Mouse (Mus musculus): ENCODE results near the gene Erf. TPM values are rescaled to one million over a fixed set of nuclear protein-coding genes. Genes with fewer than 3 reads are reported as not detected.

Erf gene
- polyA plus RNA-seq, 1 experiment, result 61.8 TPM

DNA sequence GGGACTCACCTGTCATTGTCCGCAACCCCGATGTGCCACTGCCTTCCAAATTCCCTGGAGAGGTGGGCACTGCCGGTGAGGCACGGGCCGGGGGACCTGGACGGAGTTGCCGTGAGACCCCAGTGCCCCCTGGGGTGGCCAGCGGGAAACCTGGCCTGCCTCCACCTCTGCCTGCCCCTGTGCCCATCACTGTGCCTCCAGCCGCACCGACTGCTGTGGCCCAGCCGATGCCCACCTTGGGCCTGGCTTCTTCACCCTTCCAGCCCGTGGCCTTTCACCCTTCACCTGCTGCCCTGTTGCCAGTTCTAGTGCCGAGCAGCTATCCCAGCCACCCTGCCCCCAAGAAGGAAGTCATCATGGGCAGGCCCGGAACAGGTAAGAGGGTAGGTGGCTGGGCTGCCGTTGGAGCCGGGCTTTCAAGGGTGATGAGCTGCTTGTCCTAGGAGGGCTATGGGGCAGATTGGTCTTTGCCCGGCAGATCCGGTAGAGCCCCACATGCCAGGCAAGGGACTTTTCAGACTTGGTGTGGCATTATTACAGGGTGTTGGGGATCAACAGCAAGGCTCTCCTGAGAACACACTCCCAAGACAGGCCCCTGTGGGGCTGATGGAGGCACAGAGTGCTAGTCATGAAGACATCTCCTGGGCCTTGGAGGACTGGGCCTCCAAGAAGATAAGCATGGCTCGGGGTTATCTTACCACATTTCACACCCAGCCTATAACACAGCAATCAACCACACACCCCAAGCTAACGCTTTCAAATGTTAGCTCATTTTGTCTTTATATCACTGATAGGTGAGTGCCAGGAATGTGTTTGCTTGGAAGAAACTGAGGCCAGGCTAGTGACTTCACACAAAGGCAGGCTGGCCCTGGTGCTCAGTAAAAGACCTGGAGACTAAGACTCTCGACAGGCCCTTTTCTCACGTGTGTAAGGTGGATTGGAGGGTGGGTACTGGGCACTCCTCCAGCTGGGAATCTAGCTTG, 23.0 kb upstream of the Erf start:
- H3K9ac ChIP-seq (ENCODE audit: low read depth, poor library complexity, severe bottlenecking), result peak overlapping the region; percentile 6; the same call in 1 of the 2 replicates
- peak overlapping the region; percentile 11 for H3K4me3 ChIP-seq (ENCODE audit: low read depth, low read length)
- H3K27ac ChIP-seq (ENCODE audit: insufficient read depth, low read length), result no peak overlapping the region
- H3K4me1 ChIP-seq (ENCODE audit: control insufficient read depth, insufficient read depth, low read length), result peaks cover 11% of the 10 kb centered on the region
- H3K9me3 ChIP-seq (replicated peaks; ENCODE audit: control insufficient read depth, insufficient read depth, low read length, poor library complexity, severe bottlenecking), result no peaks in the 10 kb centered on the region
- H3K36me3 ChIP-seq (ENCODE audit: control insufficient read depth, insufficient read depth, low read length, poor library complexity, severe bottlenecking), result no peaks in the 10 kb centered on the region
- TF ChIP-seq CTCF (IDR thresholded peaks at IDR 0.05; ENCODE audit: low read depth, low read length) (no peak), EP300 (IDR thresholded peaks at IDR 0.05; ENCODE audit: insufficient read depth, low read depth, low read length) (no peak), POLR2A (IDR thresholded peaks at IDR 0.05; ENCODE audit: insufficient read depth, low read length) (no peak)
- no peaks in the 10 kb centered on the region for H3K27me3 ChIP-seq (ENCODE audit: control insufficient read depth, insufficient read depth, low read length, poor library complexity, severe bottlenecking)

DNA sequence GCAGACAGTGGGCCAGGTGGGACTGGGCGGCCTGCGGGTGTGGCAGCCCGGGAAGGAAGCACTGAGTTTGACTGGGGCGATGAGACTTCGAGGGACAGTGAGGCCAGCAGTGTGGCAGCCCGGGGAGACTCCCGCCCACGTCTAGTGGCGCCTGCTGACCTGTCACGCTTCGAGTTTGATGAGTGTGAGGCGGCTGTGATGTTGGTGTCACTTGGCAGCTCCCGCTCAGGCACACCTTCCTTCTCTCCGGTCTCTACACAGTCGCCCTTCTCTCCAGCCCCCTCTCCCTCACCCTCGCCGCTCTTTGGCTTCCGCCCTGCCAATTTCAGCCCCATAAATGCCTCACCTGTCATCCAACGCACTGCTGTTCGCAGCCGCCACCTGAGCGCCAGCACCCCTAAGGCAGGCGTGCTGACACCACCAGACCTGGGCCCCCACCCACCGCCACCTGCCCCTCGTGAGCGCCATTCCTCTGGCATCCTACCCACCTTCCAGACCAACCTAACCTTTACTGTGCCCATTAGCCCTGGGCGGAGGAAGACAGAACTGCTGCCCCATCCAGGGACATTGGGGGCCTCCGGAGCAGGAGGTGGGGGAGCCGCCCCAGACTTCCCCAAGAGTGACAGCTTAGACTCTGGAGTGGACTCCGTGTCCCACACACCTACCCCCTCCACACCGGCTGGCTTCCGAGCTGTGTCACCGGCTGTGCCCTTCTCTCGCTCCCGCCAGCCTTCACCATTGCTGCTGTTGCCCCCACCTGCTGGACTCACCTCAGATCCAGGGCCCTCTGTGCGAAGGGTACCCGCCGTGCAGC, 22.1 kb upstream of the Erf start:
- Histone ChIP-seq H3K4me1 (ENCODE audit: control insufficient read depth, insufficient read depth, low read length) (peaks cover 10% of the 10 kb centered on the region), H3K27me3 (ENCODE audit: control insufficient read depth, insufficient read depth, low read length, poor library complexity, severe bottlenecking) (no peaks in the 10 kb centered on the region), H3K9me3 (replicated peaks; ENCODE audit: control insufficient read depth, insufficient read depth, low read length, poor library complexity, severe bottlenecking) (no peaks in the 10 kb centered on the region), H3K27ac (ENCODE audit: insufficient read depth, low read length) (no peak overlapping the region), H3K4me3 (ENCODE audit: low read depth, low read length) (peak overlapping the region; percentile 11), H3K9ac (ENCODE audit: low read depth, poor library complexity, severe bottlenecking) (peak overlapping the region; percentile 14; the same call in 1 of the 2 replicates), H3K36me3 (ENCODE audit: control insufficient read depth, insufficient read depth, low read length, poor library complexity, severe bottlenecking) (no peaks in the 10 kb centered on the region)
- TF ChIP-seq CTCF (IDR thresholded peaks at IDR 0.05; ENCODE audit: low read depth, low read length) (no peak), EP300 (IDR thresholded peaks at IDR 0.05; ENCODE audit: insufficient read depth, low read depth, low read length) (no peak), POLR2A (IDR thresholded peaks at IDR 0.05; ENCODE audit: insufficient read depth, low read length) (no peak)

- peak overlapping the region; percentile 14; the same call in 1 of the 2 replicates for H3K9ac ChIP-seq (ENCODE audit: low read depth, poor library complexity, severe bottlenecking)
- H3K4me3 ChIP-seq (ENCODE audit: low read depth, low read length), result peak overlapping the region; percentile 9
Measured at GRCm38 (mm10) chr7:25271651-25272444, 21.3 kb upstream of the Erf start.

DNA sequence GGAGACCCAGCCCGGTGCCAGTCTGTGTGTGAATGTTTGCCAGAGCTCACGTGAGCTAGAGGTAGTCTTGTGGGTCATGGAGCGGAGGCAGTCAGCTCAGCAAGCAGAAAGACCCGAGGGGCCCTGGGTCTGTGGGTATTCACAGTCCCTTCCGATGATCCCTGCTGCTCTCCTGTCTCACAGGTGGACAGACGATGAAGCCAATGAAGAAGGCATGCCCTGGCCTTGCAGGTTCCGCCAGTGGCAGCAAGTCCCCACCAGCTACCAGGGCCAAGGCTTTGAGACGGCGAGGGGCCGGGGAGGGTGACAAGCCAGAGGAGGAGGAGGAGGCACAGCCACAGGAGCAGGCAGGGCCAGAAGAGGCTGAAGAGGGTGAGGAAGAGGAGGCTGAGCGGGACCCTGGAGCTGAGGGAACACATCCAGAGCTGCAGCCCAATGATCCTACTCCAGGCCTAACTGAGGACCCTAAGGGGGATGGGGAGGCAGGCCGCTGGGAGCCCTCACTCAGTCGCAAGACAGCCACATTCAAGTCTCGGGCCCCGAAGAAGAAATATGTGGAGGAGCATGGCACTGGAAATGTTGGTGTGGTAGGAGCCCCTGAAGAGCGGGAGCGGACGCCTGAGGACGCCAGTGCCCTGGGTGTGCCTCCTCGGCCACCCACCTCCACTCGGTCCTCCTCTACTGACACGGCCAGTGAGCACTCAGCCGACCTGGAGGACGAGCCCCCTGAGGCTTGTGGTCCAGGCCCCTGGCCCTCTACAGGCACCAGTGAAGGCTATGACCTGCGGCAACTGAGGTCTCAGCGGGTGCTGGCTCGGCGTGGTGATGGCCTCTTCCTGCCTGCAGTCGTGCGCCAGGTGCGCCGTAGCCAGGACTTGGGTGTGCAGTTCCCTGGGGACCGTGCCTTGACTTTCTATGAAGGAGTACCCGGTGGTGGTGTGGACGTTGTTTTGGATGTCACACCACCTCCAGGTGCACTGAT, 20.4 kb upstream of the Erf start:
- H3K27ac ChIP-seq (ENCODE audit: insufficient read depth, low read length), result no peak overlapping the region
- TF ChIP-seq CTCF (IDR thresholded peaks at IDR 0.05; ENCODE audit: low read depth, low read length), result no peak
- TF ChIP-seq EP300 (IDR thresholded peaks at IDR 0.05; ENCODE audit: insufficient read depth, low read depth, low read length), result 0 out of 2 replicates have a peak, but pooled peaks have one; percentile 10
- H3K36me3 ChIP-seq (ENCODE audit: control insufficient read depth, insufficient read depth, low read length, poor library complexity, severe bottlenecking), result no peaks in the 10 kb centered on the region
- no peaks in the 10 kb centered on the region for H3K27me3 ChIP-seq (ENCODE audit: control insufficient read depth, insufficient read depth, low read length, poor library complexity, severe bottlenecking)
- H3K4me1 ChIP-seq (ENCODE audit: control insufficient read depth, insufficient read depth, low read length), result peaks cover 8% of the 10 kb centered on the region
- H3K9ac ChIP-seq (ENCODE audit: low read depth, poor library complexity, severe bottlenecking), result peak overlapping the region; percentile 14; the same call in 1 of the 2 replicates
- peak overlapping the region; percentile 9; the same call in 1 of the 2 replicates for H3K4me3 ChIP-seq (ENCODE audit: low read depth, low read length)
- no peaks in the 10 kb centered on the region for H3K9me3 ChIP-seq (replicated peaks; ENCODE audit: control insufficient read depth, insufficient read depth, low read length, poor library complexity, severe bottlenecking)

More at GRCm38 (mm10) chr7:25271651-25272444, 21.3 kb upstream of the Erf start:
- no peaks in the 10 kb centered on the region for H3K27me3 ChIP-seq (ENCODE audit: control insufficient read depth, insufficient read depth, low read length, poor library complexity, severe bottlenecking)
- no peaks in the 10 kb centered on the region for H3K36me3 ChIP-seq (ENCODE audit: control insufficient read depth, insufficient read depth, low read length, poor library complexity, severe bottlenecking)
- TF ChIP-seq CTCF (IDR thresholded peaks at IDR 0.05; ENCODE audit: low read depth, low read length) (no peak), EP300 (IDR thresholded peaks at IDR 0.05; ENCODE audit: insufficient read depth, low read depth, low read length) (no peak), POLR2A (IDR thresholded peaks at IDR 0.05; ENCODE audit: insufficient read depth, low read length) (no peak)
- no peaks in the 10 kb centered on the region for H3K9me3 ChIP-seq (replicated peaks; ENCODE audit: control insufficient read depth, insufficient read depth, low read length, poor library complexity, severe bottlenecking)
- no peak overlapping the region for H3K27ac ChIP-seq (ENCODE audit: insufficient read depth, low read length)
- peaks cover 6% of the 10 kb centered on the region for H3K4me1 ChIP-seq (ENCODE audit: control insufficient read depth, insufficient read depth, low read length)
